Mouse (Mus musculus): ENCODE data around the gene Plac1. TPM values are rescaled to one million over a fixed set of nuclear protein-coding genes. Genes with fewer than 3 reads are reported as not detected.

Gene Plac1
- polyA plus RNA-seq, 1 experiment from 2014 or later: 15.0 TPM

DNA sequence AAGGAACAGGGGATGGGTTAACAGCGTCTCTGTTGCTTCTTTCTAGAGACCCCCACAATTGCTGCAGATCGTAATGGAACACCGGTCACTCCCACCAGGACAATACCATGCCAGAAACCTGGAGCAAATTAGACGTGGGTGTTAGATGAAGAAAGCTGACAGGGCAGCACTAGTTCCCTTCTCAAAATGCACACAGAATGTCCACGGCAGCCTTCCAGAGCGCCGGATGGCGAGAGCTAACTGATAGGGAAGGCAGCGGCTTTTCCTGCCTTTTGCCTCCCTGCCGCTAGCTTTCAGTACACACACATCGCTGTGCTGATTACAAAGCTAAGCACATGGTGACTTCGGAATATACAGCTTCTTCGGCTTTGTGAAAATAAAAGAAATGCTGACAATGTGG is 7.9 kb downstream of the Plac1 start:
- Histone ChIP-seq H3K9me3 (no peaks in the 10 kb centered on the region), H3K4me2 (peak overlapping the region; percentile 56), H3K36me3 (no peaks in the 10 kb centered on the region), H3K4me3 (peak overlapping the region; percentile 30), H3K27me3 (no peaks in the 10 kb centered on the region), H3K9ac (peak overlapping the region; percentile 27; the same call in 1 of the 2 replicates), H3K4me1 (peaks cover 3% of the 10 kb centered on the region; the same call in 1 of the 2 replicates), H3K27ac (peak overlapping the region; percentile 78)
- ATAC-seq (ENCODE audit: borderline replicate concordance, extremely low read depth, low FRiP score, low TSS enrichment): no peak
- WGBS: 35% methylated on average over 13 of the region's 13 CpGs

- H3K4me2 ChIP-seq: no peak overlapping the region
- 58% methylated on average over 6 of the region's 6 CpGs for WGBS
- no peak for ATAC-seq (ENCODE audit: borderline replicate concordance, extremely low read depth, low FRiP score, low TSS enrichment)
- H3K36me3 ChIP-seq: no peaks in the 10 kb centered on the region
- 0 out of 2 replicates have a peak, but pooled peaks cover 10% of the 10 kb centered on the region for H3K4me1 ChIP-seq
- no peak overlapping the region for H3K4me3 ChIP-seq
- H3K27ac ChIP-seq: no peak overlapping the region
- no peak overlapping the region for H3K9ac ChIP-seq
- no peaks in the 10 kb centered on the region for H3K27me3 ChIP-seq
- no peaks in the 10 kb centered on the region for H3K9me3 ChIP-seq
These were observed 15.5 kb downstream of the Plac1 start for GRCm38 (mm10) chrX:53224353-53224944.

- 71% methylated on average over 9 of the region's 9 CpGs for WGBS
- Histone ChIP-seq H3K9me3 (no peaks in the 10 kb centered on the region), H3K4me3 (no peak overlapping the region), H3K4me2 (no peak overlapping the region), H3K27me3 (no peaks in the 10 kb centered on the region), H3K36me3 (no peaks in the 10 kb centered on the region), H3K4me1 (0 out of 2 replicates have a peak, but pooled peaks cover 10% of the 10 kb centered on the region), H3K27ac (peak overlapping the region; percentile 19; the same call in 1 of the 2 replicates), H3K9ac (no peak overlapping the region)
- no peak for ATAC-seq (ENCODE audit: borderline replicate concordance, extremely low read depth, low FRiP score, low TSS enrichment)
These were observed 19.1 kb downstream of the Plac1 start for GRCm38 (mm10) chrX:53220855-53221254.

GRCm38 (mm10) chrX:53214557-53215229 is 25.2 kb downstream of the Plac1 start:
- ATAC-seq (ENCODE audit: borderline replicate concordance, extremely low read depth, low FRiP score, low TSS enrichment): peak; percentile 62; the same call in 1 of the 2 replicates
- Histone ChIP-seq H3K36me3 (no peaks in the 10 kb centered on the region), H3K4me1 (peaks cover 33% of the 10 kb centered on the region), H3K4me3 (no peak overlapping the region), H3K27ac (peak overlapping the region; percentile 88), H3K27me3 (no peaks in the 10 kb centered on the region), H3K4me2 (no peak overlapping the region), H3K9ac (no peak overlapping the region), H3K9me3 (no peaks in the 10 kb centered on the region)
- 32% methylated on average over 7 of the region's 7 CpGs for WGBS

DNA sequence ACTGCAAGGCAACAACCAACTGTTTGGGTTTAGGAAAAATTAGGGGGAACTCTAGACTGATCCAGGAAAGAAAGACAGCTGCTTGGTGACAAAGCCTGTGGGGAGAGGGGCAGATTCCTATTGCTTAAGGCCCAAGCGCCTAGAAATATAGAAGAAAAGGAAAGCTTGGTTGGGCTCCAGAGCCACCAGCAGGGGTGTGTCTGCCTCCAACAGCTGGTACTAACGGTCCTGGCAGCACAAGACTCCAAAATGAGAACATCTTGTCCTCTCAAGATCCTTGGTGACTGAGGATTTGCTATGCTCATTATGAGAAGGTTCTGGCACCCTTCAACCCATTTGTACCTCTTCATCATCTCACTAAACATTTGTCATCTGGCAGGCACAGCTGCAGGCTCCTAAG is 26.1 kb downstream of the Plac1 start:
- no peak overlapping the region for H3K4me3 ChIP-seq
- H3K27me3 ChIP-seq: no peaks in the 10 kb centered on the region
- no peak overlapping the region for H3K9ac ChIP-seq
- peak overlapping the region; percentile 88 for H3K27ac ChIP-seq
- H3K9me3 ChIP-seq: no peaks in the 10 kb centered on the region
- 46% methylated on average over 2 of the region's 2 CpGs for WGBS
- H3K4me1 ChIP-seq: peaks cover 42% of the 10 kb centered on the region
- H3K4me2 ChIP-seq: no peak overlapping the region
- H3K36me3 ChIP-seq: no peaks in the 10 kb centered on the region
- peak; percentile 33; the same call in 1 of the 2 replicates for ATAC-seq (ENCODE audit: borderline replicate concordance, extremely low read depth, low FRiP score, low TSS enrichment)

DNA sequence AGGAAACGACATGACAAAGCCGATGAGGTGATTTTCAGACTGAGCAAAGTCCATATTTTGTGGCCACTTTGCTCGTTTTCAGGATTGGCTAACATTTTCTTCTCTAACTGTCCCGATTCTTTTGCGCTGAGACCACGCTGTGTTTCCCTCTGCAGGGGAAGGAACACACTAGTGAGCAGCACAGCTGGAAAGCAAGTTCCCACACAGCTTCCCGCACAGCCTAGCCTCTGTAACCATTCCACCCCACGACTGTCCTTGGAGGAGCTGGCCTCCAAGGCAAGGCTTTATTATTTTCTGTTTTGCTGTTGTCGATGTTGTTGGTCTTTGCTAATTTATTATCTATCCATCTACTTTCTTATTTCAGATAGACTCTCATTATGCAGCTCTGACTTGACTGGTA is 27.4 kb downstream of the Plac1 start:
- Histone ChIP-seq H3K9ac (no peak overlapping the region), H3K4me2 (no peak overlapping the region), H3K27ac (peak overlapping the region; percentile 88), H3K36me3 (no peaks in the 10 kb centered on the region), H3K27me3 (no peaks in the 10 kb centered on the region), H3K4me3 (no peak overlapping the region), H3K4me1 (peaks cover 52% of the 10 kb centered on the region), H3K9me3 (no peaks in the 10 kb centered on the region)
- ATAC-seq (ENCODE audit: borderline replicate concordance, extremely low read depth, low FRiP score, low TSS enrichment): peak; percentile 50; the same call in 1 of the 2 replicates
- WGBS: 34% methylated on average over 9 of the region's 9 CpGs

DNA sequence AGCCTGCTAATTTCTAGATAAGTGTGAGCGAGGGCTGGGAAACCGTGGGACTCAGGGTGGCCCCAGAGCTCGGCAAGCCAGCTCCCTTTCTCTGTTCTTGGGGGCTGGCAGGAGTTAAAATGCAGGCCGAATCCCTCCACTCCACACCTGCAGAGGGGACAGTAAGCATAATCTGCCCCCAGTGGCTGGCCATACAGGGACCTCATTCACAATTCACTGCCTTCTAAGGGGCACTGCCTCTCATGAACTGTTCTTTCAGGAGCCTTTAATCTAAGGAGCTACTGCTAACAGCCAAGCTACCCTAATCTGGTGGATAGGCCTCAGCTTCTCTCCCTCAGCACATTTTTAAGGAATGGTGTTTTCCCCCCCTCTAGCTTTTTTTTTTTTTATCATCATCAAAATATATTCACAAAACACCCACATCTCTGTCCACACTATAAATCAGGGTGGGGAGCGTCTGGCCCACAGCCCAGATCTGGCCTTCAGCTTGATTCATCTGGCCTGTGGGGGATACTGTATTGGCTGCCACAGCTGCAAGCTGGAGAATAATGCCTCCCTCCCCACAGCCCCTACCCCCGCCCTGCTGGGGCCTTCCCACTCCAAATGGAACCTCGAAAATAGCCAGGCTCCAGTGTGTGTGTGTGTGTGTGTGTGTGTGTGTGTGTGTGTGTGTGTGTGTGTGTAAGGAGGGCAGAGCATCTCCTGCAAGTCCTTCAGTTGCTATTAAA is 28.0 kb downstream of the Plac1 start:
- ATAC-seq (ENCODE audit: borderline replicate concordance, extremely low read depth, low FRiP score, low TSS enrichment): peak; percentile 89
- H3K27me3 ChIP-seq: no peaks in the 10 kb centered on the region
- H3K36me3 ChIP-seq: no peaks in the 10 kb centered on the region
- H3K9me3 ChIP-seq: no peaks in the 10 kb centered on the region
- H3K27ac ChIP-seq: peak overlapping the region; percentile 88
- H3K4me3 ChIP-seq: no peak overlapping the region
- peaks cover 52% of the 10 kb centered on the region for H3K4me1 ChIP-seq
- H3K9ac ChIP-seq: no peak overlapping the region
- WGBS: 24% methylated on average over 7 of the region's 7 CpGs
- no peak overlapping the region for H3K4me2 ChIP-seq

- Histone ChIP-seq H3K4me3 (no peak overlapping the region), H3K27ac (peak overlapping the region; percentile 76), H3K4me2 (no peak overlapping the region), H3K27me3 (no peaks in the 10 kb centered on the region), H3K36me3 (no peaks in the 10 kb centered on the region), H3K9me3 (no peaks in the 10 kb centered on the region), H3K4me1 (peaks cover 46% of the 10 kb centered on the region), H3K9ac (no peak overlapping the region)
- ATAC-seq (ENCODE audit: borderline replicate concordance, extremely low read depth, low FRiP score, low TSS enrichment): no peak
- 52% methylated on average over 7 of the region's 7 CpGs for WGBS
These were observed 30.5 kb downstream of the Plac1 start for GRCm38 (mm10) chrX:53209431-53209830.

DNA sequence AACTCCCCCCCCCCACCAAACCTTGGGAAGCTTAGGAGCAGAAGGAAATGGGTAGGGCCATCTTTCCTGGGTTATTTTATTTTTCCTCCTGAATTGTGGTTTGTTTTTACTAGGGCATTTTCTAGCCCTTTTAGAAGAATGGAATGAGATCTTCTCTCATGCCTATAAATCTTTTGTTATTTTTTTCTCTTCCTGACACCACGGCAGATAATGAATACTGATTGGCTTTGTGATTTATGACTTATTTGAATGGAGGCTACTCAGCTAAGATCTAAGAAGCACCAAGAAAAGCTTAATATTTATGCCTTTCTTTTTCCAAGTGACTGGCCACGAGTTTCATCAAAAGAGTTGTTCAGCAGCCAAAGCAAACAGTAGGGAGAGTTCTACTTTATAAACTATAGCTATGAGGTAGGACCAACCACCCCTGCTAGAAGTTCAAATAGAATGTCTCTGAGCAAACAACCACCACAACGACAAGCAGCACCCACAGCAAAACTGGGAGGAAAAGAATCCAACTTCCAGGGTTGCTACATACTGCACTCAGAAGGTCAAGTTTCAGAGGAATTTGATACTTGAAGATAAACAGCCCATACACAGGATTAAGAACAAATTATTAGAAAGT is 35.1 kb downstream of the Plac1 start:
- Histone ChIP-seq H3K9ac (no peak overlapping the region), H3K9me3 (no peaks in the 10 kb centered on the region), H3K36me3 (no peaks in the 10 kb centered on the region), H3K4me1 (peaks cover 22% of the 10 kb centered on the region), H3K27me3 (no peaks in the 10 kb centered on the region), H3K4me2 (no peak overlapping the region), H3K27ac (peak overlapping the region; percentile 64), H3K4me3 (no peak overlapping the region)
- WGBS: 17% methylated on average over 3 of the region's 3 CpGs
- no peak for ATAC-seq (ENCODE audit: borderline replicate concordance, extremely low read depth, low FRiP score, low TSS enrichment)

GRCm38 (mm10) chrX:53201616-53202015 is 38.3 kb downstream of the Plac1 start:
- Histone ChIP-seq H3K4me1 (0 out of 2 replicates have a peak, but pooled peaks cover 2% of the 10 kb centered on the region), H3K9ac (no peak overlapping the region), H3K27me3 (no peaks in the 10 kb centered on the region), H3K4me2 (no peak overlapping the region), H3K36me3 (no peaks in the 10 kb centered on the region), H3K9me3 (no peaks in the 10 kb centered on the region), H3K4me3 (no peak overlapping the region), H3K27ac (no peak overlapping the region)
- ATAC-seq (ENCODE audit: borderline replicate concordance, extremely low read depth, low FRiP score, low TSS enrichment): no peak
- WGBS: 54% methylated on average over 5 of the region's 5 CpGs

DNA sequence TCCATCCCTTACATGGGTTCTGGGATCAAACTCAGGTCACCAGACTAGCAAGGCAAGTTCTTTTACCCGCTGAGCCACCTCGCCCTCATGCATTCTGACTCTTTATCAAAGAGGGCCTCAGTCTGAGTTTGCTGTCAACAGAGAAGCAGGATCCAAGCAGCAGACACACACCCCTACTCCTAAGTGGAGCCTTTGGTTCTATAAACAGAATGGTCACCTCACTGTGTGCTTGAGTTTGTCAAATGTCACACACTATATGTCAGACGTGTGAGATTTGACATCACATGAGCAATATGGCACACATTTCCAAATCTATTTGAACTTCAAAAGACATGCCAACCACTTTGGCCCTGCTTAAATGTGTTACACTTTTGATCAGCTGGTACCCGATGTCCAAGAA is 42.2 kb downstream of the Plac1 start:
- Histone ChIP-seq H3K36me3 (no peaks in the 10 kb centered on the region), H3K4me2 (no peak overlapping the region), H3K9me3 (no peaks in the 10 kb centered on the region), H3K27ac (no peak overlapping the region), H3K4me3 (no peak overlapping the region), H3K27me3 (no peaks in the 10 kb centered on the region), H3K9ac (no peak overlapping the region), H3K4me1 (no peaks in the 10 kb centered on the region)
- ATAC-seq (ENCODE audit: borderline replicate concordance, extremely low read depth, low FRiP score, low TSS enrichment): no peak
- 61% methylated on average over 4 of the region's 4 CpGs for WGBS
